Mouse (Mus musculus): Measurements from ENCODE around the gene Polrmt.
"Not testable (repeated sequence)": the region's sequence is repeated elsewhere in the genome, so short reads cannot be mapped to it uniquely, and the experiment has no call there.

The Polrmt gene

GRCm38 (mm10) chr10:79774486-79775279 is 28.3 kb upstream of the Polrmt start:
- no peak for DNase-seq (ENCODE audit: low read depth, low spot score)

- peak; percentile 68 for DNase-seq (ENCODE audit: low read depth, low spot score)
These were observed 26.8 kb upstream of the Polrmt start for GRCm38 (mm10) chr10:79773208-79773607.

- DNase-seq (ENCODE audit: low read depth, low spot score), result no peak
These were observed 25.9 kb upstream of the Polrmt start for GRCm38 (mm10) chr10:79772320-79772719.

GRCm38 (mm10) chr10:79769329-79769728 is 22.9 kb upstream of the Polrmt start:
- no peak for DNase-seq (ENCODE audit: low read depth, low spot score)

GRCm38 (mm10) chr10:79768400-79768799 is 22.0 kb upstream of the Polrmt start:
- peak; percentile 75 for DNase-seq (ENCODE audit: low read depth, low spot score)

GRCm38 (mm10) chr10:79767372-79768244 is 21.2 kb upstream of the Polrmt start:
- DNase-seq (ENCODE audit: low read depth, low spot score), result no peak

- DNase-seq (ENCODE audit: low read depth, low spot score), result peak; percentile 100
These were observed 20.3 kb upstream of the Polrmt start, which contains the start of gene Rnf126 for GRCm38 (mm10) chr10:79766508-79767325. Gene Rnf126 (minus strand): TSS chr10:79766952.

GRCm38 (mm10) chr10:79766001-79766507 is 19.7 kb upstream of the Polrmt start:
- DNase-seq (ENCODE audit: low read depth, low spot score), result no peak

GRCm38 (mm10) chr10:79765228-79765745 is 18.9 kb upstream of the Polrmt start:
- DNase-seq (ENCODE audit: low read depth, low spot score), result no peak

- DNase-seq (ENCODE audit: low read depth, low spot score), result no peak
These were observed 17.9 kb upstream of the Polrmt start for GRCm38 (mm10) chr10:79764234-79764633.

- DNase-seq (ENCODE audit: low read depth, low spot score), result no peak
These were observed 16.5 kb upstream of the Polrmt start for GRCm38 (mm10) chr10:79762875-79763274.

GRCm38 (mm10) chr10:79760603-79761143 is 14.3 kb upstream of the Polrmt start:
- no peak for DNase-seq (ENCODE audit: low read depth, low spot score)

GRCm38 (mm10) chr10:79759675-79760074 is 13.3 kb upstream of the Polrmt start:
- not testable (repeated sequence) for DNase-seq (ENCODE audit: low read depth, low spot score)

GRCm38 (mm10) chr10:79756660-79757059 is 10.3 kb upstream of the Polrmt start:
- no peak for DNase-seq (ENCODE audit: low read depth, low spot score)

GRCm38 (mm10) chr10:79755854-79756253 is 9.5 kb upstream of the Polrmt start:
- no peak for DNase-seq (ENCODE audit: low read depth, low spot score)

- no peak for DNase-seq (ENCODE audit: low read depth, low spot score)
These were observed 8.6 kb upstream of the Polrmt start, which contains the start of gene Fgf22 for GRCm38 (mm10) chr10:79754856-79755516. Gene Fgf22 (plus strand): TSS chr10:79755076.

- DNase-seq (ENCODE audit: low read depth, low spot score), result no peak
These were observed 2.1 kb upstream of the Polrmt start for GRCm38 (mm10) chr10:79748496-79748895.

GRCm38 (mm10) chr10:79746774-79747151 is 382 bp upstream of the Polrmt start:
- no peak for DNase-seq (ENCODE audit: low read depth, low spot score)

GRCm38 (mm10) chr10:79745411-79745810 is 970 bp downstream of the Polrmt start:
- no peak for DNase-seq (ENCODE audit: low read depth, low spot score)

GRCm38 (mm10) chr10:79743650-79744365 is 2.6 kb downstream of the Polrmt start:
- no peak for DNase-seq (ENCODE audit: low read depth, low spot score)

Data from A20 (cell line).